Mouse (Mus musculus) myocyte (in vitro differentiated cells): Measurements from ENCODE around the gene Slc11a2.

Experiments used
- CEBPB ChIP-seq: IDR thresholded peaks from 2 replicates; pipeline ENCODE4 v1.6.1; 2011; ENCODE audit warnings: mild to moderate bottlenecking, moderate library complexity; ENCODE audit not compliant: poor library complexity, insufficient read depth, severe bottlenecking
- E2F4 ChIP-seq: IDR thresholded peaks from one replicate; pipeline ENCODE4 v1.6.1; 2011; ENCODE audit warnings: mild to moderate bottlenecking, control low read depth, moderate library complexity; ENCODE audit not compliant: insufficient read depth
- MAX ChIP-seq: IDR thresholded peaks from one replicate; pipeline ENCODE4 v1.6.1; 2011; ENCODE audit warnings: low read depth, mild to moderate bottlenecking, control low read depth
- MYOD1 ChIP-seq, 3 experiments: IDR thresholded peaks; one replicate each; pipeline ENCODE4 v1.6.1; 2011; ENCODE audit warnings: control low read depth in 2 of 3, low read depth in 2 of 3, mild to moderate bottlenecking in 2 of 3, moderate library complexity in 1 of 3; ENCODE audit not compliant: insufficient read length in 2 of 3, control insufficient read depth in 1 of 3
- MYOG ChIP-seq, 3 experiments: IDR thresholded peaks; one replicate each; pipeline ENCODE4 v1.6.1; 2011; ENCODE audit warnings: control low read depth in 2 of 3, low read depth in 2 of 3, mild to moderate bottlenecking in 2 of 3; ENCODE audit not compliant: insufficient read length in 2 of 3, control insufficient read depth in 1 of 3, insufficient read depth in 1 of 3
- POLR2A ChIP-seq: IDR thresholded peaks from one replicate; pipeline ENCODE4 v1.6.1; 2011; ENCODE audit warnings: low read depth, mild to moderate bottlenecking, control low read depth, moderate library complexity; ENCODE audit not compliant: insufficient read length
- TCF12 ChIP-seq: IDR thresholded peaks from one replicate; pipeline ENCODE4 v1.6.1; 2011; ENCODE audit warnings: mild to moderate bottlenecking, control low read depth; ENCODE audit not compliant: poor library complexity, insufficient read depth, severe bottlenecking
- TCF3 ChIP-seq: IDR thresholded peaks from one replicate; pipeline ENCODE4 v1.6.1; 2011; ENCODE audit warnings: low read depth, control low read depth; ENCODE audit not compliant: insufficient read length
- USF1 ChIP-seq: IDR thresholded peaks from one replicate; pipeline ENCODE4 v1.6.1; 2011; ENCODE audit warnings: low read depth, mild to moderate bottlenecking, control low read depth, moderate library complexity

DNA sequence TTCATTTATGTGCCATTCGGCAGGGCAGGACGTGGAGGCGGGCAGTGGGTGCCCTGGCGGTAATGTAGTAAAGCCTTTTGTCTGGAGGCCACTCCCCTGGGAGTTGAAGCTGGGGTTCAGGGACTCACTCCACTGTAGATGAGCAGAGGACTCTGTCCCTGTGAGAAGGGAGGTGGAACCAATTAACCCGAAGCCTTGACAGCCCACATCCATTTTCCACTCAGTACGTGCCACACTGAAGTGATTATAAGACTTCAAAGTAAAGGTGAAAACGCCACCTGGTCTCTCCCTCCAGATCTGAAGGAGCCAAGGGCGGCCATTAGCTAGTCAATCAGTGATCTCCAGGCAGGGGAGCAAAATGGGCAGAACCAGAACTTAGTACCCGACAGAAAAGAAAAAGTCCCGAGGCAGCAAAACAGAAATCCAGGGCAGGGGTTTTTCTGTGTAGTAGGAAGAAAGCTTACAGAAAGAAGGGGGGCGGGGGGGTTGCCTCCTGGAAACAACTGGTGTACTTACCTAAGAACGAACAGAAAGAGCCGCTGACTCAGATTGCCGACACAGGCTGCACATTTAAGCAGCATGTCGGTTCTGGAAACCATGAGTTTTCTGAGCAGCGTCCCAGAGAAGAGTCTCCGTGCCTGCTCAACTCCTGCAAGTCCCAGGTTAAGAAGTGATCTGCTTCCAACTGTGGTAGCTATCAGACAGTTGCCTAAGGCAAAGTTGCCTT lies at the start of gene Slc11a2:
- TF ChIP-seq USF1 (no peak), POLR2A (no peak), TCF12 (no peak), E2F4 (no peak), MYOD1 (IDR thresholded peaks at IDR 0.05; ENCODE audit: control insufficient read depth in 1 of 3, insufficient read length in 2 of 3, low read depth in 2 of 3) (no peak), TCF3 (no peak), MYOG (IDR thresholded peaks at IDR 0.05; ENCODE audit: control insufficient read depth in 1 of 3, insufficient read depth in 1 of 3, insufficient read length in 2 of 3, low read depth in 2 of 3) (no peak), MAX (no peak), CEBPB (no peak)
